In the genomic region with DNA sequence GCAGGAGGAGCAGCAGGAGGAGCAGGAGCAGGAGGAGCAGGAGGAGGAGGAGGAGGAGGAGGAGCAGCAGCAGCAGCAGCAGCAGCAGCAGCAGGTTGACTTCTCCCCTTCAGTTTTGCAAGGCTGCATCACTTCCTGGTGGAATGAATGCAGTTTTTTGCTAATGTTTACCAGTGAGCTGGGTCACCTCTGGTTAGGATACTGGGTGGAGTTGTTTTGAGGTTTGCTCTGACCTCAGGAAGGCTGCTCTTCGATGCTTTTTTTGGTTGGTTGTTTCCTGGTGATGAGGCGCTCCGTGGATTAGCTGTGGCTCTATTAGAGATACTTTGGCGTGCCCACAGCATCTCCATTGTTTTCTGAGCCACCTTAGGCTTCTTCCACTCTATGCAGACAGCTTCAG, we compare ENCODE assay signal across 16 mouse cellular contexts. TPM values are rescaled to one million over a fixed set of nuclear protein-coding genes. Genes with fewer than 3 reads are reported as not detected.
"Had no signal": no experiment of that assay in that cellular context is flagged by ENCODE, and none has a peak within 500 bp of the region (broad histone marks: within the 10 kb centered on the region; RNA-seq: fewer than 3 reads in every experiment).

No protein-coding gene starts in this region.

- H3K27ac ChIP-seq: kidney, embryonic 15.5 days; left cerebral cortex, adult 2 months; liver, embryonic 13.5 days; midbrain, embryonic 10.5 days; midbrain, embryonic 15.5 days; stomach, postnatal 0 days had no signal

- ATAC-seq: midbrain, embryonic 15.5 days had no signal

- H3K4me1 ChIP-seq: kidney, embryonic 15.5 days; midbrain, embryonic 15.5 days had no signal

- H3K4me2 ChIP-seq: kidney, embryonic 15.5 days; liver, embryonic 13.5 days; midbrain, embryonic 15.5 days had no signal

- DNase-seq: kidney, adult 8-10 months; kidney, postnatal 10 days; layer of hippocampus, postnatal 36 days; liver, embryonic 13.5 days; lung, adult 2 months; lung, postnatal 14 days; lung, postnatal 4 days; thymus, adult 2 months; thymus, postnatal 14 days; thymus, postnatal 4 days had no signal

- H3K4me3 ChIP-seq: kidney, embryonic 15.5 days; left cerebral cortex, adult 2 months; liver, embryonic 13.5 days; midbrain, embryonic 10.5 days; midbrain, embryonic 15.5 days had no signal

- H3K9me3 ChIP-seq: kidney, embryonic 15.5 days; liver, embryonic 13.5 days; midbrain, embryonic 10.5 days; midbrain, embryonic 15.5 days had no signal

- H3K27me3 ChIP-seq: kidney, embryonic 15.5 days; liver, embryonic 13.5 days; midbrain, embryonic 15.5 days had no signal

- H3K9ac ChIP-seq: kidney, embryonic 15.5 days; liver, embryonic 13.5 days; midbrain, embryonic 15.5 days had no signal

- H3K36me3 ChIP-seq: kidney, embryonic 15.5 days; midbrain, embryonic 10.5 days; midbrain, embryonic 15.5 days had no signal

RNA-seq across cellular contexts. Expression of a gene that starts 51.2 kb away (rescaled TPM):
- total RNA-seq: megakaryocyte progenitor cell, adult 5-6 weeks had no signal
